Mouse (Mus musculus): ENCODE results near the gene Opcml.

DNA sequence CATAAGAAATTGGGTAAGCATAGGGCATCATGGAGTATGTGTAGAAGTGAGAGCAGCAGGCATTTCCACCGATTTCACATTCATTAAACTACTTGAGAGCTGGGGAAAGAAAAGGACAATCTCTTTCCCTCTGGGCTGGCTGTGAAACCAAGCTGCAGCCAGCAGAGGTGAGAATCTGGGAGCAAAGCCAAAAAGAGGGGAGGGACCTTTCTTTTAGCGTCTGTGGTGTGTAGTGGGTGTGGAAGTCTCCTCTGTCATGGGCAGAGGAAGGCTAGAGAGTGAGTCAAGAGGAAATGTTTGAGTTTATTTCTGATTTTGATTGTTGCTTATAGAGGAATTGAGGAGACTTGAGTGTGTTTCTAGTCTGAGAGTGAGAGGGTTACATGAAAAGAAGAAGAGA, 172.8 kb downstream of the Opcml start:
- TF ChIP-seq CTCF (IDR thresholded peaks at IDR 0.05) (no peak), POLR2A (IDR thresholded peaks at IDR 0.05; ENCODE audit: insufficient read depth, low read depth, low read length) (no peak)
